Mouse (Mus musculus) CD8-positive naive resting alpha-beta T cell, adult 2 months (primary cell): ENCODE measurements around the gene Mtmr4.

Experiments used
- DNase-seq, 2 experiments: peaks; one replicate each; pipeline ENCODE4 v3.0.0; 2022; ENCODE audit warnings: low read depth in 2 of 2, low spot score in 2 of 2

Gene Mtmr4

GRCm38 (mm10) chr11:87615551-87615950, 23.6 kb downstream of the Mtmr4 start:
- no peak for DNase-seq

- no peak for DNase-seq
Measured at GRCm38 (mm10) chr11:87615952-87616351, 24.0 kb downstream of the Mtmr4 start.

GRCm38 (mm10) chr11:87616790-87617474, 25.0 kb downstream of the Mtmr4 start, which contains the start of gene Hsf5:
TSS of gene Hsf5 (plus strand) at chr11:87617164.
- no peak for DNase-seq

- DNase-seq: no peak
Measured at GRCm38 (mm10) chr11:87617606-87618005, 25.6 kb downstream of the Mtmr4 start.

- no peak for DNase-seq
Measured at GRCm38 (mm10) chr11:87623160-87623559, 31.2 kb downstream of the Mtmr4 start.

GRCm38 (mm10) chr11:87629859-87630258, 37.9 kb downstream of the Mtmr4 start:
- peak in 1 of 2 experiments; percentile 31 for DNase-seq

GRCm38 (mm10) chr11:87638793-87639192, 46.8 kb downstream of the Mtmr4 start:
- no peak for DNase-seq

GRCm38 (mm10) chr11:87639206-87639605, 47.2 kb downstream of the Mtmr4 start:
- DNase-seq: peak in 1 of 2 experiments; percentile 3

- DNase-seq: no peak
Measured at GRCm38 (mm10) chr11:87642865-87643264, 50.9 kb downstream of the Mtmr4 start.

- DNase-seq: no peak
Measured at GRCm38 (mm10) chr11:87654693-87655092, 62.7 kb downstream of the Mtmr4 start.

GRCm38 (mm10) chr11:87659216-87659615, 67.3 kb downstream of the Mtmr4 start:
- DNase-seq: no peak

- peak; percentile 84 to 91 for DNase-seq
Measured at GRCm38 (mm10) chr11:87662407-87662806, 70.4 kb downstream of the Mtmr4 start, which contains the start of gene Rnf43. TSS of gene Rnf43 (plus strand) at chr11:87662722.

GRCm38 (mm10) chr11:87662822-87663221, 70.9 kb downstream of the Mtmr4 start:
- no peak for DNase-seq

- no peak for DNase-seq
Measured at GRCm38 (mm10) chr11:87663948-87664347, 72.0 kb downstream of the Mtmr4 start.

GRCm38 (mm10) chr11:87664521-87664920, 72.6 kb downstream of the Mtmr4 start:
- no peak for DNase-seq

- no peak for DNase-seq
Measured at GRCm38 (mm10) chr11:87665224-87665623, 73.3 kb downstream of the Mtmr4 start.

GRCm38 (mm10) chr11:87665658-87666057, 73.7 kb downstream of the Mtmr4 start:
- DNase-seq: no peak
